Mouse (Mus musculus) kidney, postnatal 10 days (tissue): ENCODE data around the gene Tmem203.

Source experiments
- DNase-seq: peaks from one replicate; pipeline ENCODE4 v3.0.0; 2021; ENCODE audit warnings: mixed read lengths

Tmem203 gene

DNA sequence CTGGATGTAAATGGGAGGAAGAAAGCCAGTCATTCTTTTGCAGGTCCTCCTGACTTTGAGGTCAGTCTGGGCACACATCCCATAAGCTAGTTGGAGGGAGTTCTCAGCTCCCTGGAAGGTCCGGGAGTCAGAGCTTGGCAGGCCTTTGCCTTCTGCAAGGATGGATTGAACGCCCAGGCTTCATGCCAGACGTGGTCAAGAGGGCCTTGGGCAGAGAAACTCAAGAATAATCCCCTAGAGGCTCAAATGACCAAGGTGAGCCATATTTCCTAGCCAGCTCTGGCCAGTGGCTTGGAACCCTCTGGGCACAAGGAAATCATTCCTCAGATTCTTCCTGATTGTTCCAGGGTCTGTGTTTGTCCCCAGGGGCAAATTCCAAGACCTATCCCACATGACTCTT lies 9.6 kb downstream of the Tmem203 start:
- DNase-seq, result peak; percentile 72

DNA sequence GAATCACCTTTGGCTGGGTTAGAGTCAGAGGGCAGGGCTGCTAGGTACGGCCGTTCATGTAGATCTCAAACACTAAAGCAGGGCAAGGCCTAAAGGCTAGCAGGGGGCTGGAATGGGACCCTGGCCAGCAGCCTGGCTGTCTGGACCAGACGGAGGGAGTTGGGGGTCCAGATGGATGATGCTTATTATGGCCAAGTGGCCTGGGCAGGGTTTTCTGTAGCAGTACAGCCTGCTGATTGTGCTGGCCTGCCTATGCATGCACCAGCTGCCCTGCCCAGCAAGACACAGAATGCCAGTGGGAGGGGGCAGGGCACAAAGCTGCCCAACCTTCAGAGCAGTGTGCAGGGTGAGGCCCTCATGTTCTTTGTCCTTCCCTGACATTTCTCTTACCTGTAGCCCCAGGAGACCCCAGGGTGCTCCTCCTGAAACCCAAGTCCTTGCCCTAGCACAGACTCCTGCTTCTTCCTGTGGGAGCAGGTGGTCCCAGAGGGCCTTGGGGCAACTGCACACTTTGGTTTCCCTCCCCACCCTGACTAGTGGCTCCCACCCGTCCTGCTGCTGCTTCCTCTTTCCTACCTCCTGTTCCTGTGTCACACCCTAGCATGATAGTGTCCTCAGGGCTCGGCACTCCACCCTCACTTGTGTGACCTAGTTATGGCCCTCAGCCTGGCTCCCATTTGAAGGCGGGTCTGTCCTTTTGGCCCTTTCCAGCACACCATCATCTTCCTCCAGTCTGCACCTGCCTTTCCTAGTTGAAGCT lies 10.8 kb downstream of the Tmem203 start:
- peak; percentile 49 for DNase-seq

DNA sequence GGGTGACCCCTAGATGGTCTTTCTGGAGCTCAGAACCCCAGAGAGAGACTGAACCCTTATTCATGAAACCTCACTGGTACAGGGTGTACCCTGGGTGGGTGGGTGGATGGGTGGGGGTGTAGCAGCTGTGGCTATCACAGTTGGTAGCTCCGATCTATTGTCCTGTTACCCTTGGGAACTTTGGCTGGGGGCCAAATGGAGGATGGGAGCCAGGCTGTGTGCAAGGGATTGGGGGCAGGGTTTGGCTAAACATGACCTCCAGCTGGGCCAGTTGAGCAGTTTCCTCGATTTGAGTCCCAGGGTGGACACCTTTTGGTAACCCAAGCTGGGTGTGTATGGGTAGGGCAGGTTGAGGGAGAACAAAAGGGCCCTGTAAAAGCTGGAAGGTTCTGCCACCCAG lies 11.5 kb downstream of the Tmem203 start:
- peak; percentile 75 for DNase-seq

DNA sequence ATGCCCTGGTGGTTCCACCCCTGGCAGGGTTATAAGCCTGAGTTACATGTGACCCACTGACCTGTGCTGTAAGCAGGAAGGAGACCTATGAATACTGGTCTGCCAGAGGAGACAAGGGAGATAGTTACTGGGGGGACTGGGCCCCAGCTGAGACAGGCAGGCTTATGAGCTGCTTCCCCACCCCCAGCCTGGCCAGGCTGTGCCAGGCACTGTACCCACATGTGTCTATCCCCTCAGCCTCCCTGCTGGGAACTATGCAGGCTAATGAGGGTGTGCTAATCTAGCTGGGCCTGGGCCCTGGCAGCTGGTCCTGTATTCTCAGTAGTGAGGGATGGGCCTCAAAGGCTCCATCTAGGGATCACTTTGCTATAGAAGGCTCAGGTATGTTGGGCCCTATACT lies 12.0 kb downstream of the Tmem203 start:
- no peak for DNase-seq

DNA sequence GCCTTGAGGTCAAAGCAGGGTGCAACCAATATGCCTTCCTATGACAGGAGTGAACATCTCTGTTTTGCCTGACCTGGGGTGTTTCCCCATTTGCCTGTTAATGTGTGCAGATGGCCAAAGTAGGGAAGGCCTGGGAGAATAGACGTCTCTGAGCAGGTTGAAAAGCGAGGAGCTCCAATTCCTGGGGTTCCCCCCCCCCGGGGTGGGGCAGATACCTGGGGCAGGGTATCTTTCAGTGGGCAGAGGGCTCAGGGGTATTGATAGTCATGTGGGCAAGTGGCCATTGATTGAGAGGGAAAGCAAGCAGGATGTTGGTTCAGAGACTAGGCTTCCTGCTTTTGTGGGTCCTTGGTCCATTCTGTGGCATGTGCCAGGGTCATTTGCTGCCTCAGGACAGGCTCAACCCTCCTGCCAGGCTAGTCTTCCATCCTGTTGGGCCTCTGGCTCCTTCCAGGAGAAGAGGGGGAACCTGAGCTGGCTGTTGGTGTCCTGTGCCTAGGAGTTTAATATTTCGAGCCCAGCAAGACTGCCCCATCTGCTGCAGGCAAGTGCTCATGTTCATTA lies 12.6 kb downstream of the Tmem203 start:
- DNase-seq, result no peak

DNA sequence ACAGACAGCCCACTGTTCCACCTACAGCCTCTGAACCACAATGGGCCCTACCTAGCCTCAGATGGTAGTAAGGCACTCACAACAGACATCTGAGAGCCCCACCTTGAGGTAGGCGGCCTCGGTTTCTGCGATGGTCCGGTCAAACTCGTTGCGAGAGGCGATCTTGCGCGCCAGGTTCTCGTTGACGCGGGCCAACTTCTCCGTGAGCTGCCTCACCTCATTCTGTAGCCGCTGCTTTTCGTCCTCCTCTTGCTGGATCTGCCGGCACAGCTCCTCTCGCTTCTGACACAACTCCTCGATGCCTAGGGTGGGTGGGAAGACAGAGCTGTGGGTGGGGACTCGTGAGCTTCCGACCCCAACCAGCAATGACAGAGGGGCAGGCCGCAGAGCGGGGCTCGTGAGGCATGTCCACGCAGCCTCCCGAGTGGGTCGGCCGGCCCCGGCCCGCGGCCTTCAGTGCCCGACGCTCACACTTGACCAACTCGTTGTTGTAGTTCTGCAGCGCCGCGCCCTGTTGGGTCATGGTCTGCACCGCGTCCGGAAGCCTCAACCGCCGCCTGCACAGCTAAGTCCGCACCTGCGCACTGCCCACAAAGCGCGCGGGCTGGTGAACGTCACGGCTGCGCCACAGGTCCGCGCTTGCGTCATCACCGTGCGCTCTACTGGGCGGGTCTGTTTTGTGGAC lies 16.7 kb downstream of the Tmem203 start, which contains the start of the genes Ssna1 and Anapc2:
TSS of gene Ssna1 (minus strand) at position 612 of the 685 bp plus-strand sequence.
TSS of gene Anapc2 (plus strand) at position 652 of the 685 bp plus-strand sequence.
- peak; percentile 99 for DNase-seq

DNA sequence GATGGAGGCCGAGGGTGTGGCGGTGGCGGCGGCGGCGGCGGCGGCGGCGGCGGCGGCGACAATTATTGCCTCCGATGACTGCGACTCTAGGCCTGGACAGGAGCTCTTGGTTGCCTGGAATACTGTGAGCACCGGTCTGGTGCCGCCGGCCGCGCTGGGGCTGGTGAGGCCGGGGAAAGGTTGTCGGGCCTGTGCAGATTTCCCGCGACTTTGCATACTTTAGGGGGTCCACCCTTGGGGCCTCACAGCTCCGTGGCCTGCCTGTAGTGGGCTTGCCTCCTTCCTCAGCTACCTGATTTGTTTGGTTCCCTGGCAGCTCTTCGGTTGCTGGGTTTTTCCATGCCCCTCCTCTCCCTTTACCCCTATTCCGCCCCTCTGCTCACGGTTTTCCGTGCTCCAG lies 17.3 kb downstream of the Tmem203 start:
- no peak for DNase-seq

DNA sequence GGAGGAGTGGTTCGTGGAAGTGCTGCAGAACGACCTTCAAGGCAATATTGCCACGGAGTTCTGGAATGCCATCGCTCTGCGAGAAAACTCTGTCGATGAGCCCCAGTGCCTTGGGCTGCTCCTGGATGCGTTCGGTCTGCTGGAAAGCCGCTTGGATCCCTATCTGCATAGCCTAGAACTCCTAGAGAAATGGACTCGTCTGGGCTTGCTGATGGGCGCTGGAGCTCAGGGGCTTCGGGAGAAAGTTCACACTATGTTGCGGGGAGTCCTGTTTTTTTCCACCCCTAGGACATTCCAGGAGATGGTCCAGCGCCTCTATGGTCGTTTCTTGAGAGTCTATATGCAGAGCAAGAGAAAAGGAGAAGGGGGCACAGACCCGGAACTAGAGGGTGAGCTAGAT lies 17.8 kb downstream of the Tmem203 start:
- no peak for DNase-seq

DNA sequence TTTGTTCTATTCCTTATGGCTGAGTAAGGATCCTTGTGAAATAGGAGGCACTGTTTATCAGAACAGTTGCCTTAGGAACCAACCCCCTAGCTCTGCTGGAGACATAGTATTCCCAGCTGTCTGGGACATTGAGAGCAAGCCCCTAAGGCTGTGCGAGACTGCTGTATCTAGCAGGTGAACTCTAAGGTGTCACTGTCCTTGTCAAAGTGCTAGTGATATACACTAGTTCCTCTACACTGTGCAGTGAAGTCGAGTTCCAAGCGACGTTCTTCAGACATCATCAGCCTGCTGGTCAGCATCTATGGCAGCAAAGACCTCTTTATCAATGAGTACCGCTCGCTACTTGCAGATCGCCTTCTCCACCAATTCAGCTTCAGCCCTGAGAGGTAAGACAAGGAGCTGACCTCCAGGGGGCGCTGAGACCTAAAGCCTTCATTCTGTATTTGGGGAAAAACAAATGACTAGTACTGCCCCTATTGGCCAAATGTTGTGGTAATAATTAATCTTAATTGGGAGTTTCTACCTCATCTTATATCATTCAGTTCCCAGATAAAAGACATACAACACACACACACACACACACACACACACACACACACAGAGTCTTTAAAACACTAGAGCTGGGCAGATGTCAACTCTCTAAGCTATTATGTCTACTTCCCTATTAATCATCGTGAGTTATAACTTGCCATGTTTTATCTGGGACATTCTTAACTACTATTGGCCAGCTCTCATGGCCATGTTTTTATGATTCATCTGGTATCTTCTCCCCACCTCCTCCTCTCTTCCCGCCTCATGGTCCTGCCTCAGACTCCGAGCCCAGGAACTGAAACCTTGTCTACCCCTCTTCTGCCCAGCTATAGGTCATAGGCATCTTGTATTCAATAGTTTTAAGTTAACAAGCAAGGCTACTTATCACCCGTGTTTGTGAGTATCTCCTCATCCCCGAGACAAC lies 24.0 kb downstream of the Tmem203 start:
- peak; percentile 91 for DNase-seq

DNA sequence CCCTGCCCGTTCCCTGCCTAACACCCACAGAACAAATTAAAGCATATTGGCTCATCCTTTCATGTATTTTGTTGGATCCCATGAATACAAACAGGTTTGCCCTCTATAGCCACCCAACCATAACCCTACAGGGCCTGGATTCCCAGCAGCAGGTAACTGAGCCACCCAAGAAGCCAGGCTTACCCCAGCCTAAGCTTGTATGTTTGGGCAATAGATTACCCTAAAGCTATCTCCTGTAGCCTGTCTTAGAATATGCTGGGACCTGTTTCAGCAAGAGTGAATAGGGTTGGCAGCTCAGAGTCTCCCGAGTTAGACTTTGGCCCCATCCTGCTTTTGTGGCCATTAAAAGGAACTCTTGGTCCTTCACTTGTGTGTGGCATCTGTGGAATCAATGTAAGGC lies 30.3 kb downstream of the Tmem203 start:
- DNase-seq, result no peak

DNA sequence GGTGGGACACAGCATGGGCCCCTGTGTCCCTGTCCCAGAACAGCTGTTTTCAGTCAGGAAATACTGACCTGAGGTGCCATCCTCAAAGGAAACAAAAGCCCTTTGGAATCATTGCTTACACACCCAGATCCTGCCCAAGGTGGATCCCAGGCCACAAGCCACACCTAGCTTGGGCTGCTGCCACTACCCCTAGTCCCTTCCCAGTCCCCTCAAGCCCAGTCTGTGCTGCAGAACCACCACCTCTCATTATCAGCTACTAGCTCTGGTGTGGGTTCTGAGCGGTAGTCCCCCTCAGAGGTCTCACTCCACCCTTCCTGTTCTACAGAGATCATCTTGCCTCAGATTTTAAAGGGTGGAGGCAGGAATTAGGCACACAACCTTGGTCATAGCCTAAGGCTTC lies 31.1 kb downstream of the Tmem203 start:
- no peak for DNase-seq

DNA sequence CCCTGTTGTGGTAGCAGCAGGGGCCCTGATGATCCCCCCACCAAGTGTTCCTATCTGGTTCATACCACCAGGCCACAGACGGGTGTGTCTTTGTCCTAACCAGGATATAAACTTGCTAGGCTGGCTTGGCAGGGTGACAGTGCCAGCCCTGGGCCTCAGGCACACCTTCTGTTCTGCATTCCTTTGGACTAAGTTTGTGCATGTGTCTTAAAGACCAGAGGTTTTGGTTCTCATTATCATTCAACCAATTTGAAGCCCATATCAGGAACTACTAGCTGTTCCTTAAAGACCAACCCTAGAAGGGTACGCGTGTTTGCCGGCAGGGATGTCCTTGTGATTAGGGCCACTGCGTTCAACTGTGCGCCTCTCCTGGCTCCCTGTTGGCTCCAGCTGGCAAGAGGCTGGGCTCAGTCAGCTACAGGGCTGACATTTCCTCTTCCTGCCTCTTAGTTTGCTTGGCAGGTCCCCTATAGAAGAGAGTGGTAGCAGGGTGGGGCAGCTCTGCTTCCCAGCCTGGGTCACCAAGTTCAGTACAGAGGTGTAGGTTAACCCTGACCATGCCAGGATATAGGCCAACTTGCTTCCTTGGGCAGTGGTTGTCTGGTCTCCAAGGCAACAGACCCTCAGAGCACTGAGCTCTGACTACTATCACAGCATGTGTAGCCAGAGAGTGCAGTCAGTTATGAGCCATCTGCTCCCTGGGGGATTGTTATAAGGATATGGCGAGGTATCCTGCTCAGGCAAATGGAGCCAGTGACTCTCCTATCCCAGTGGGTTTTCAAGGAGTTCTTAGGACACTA lies 31.8 kb downstream of the Tmem203 start:
- DNase-seq, result peak; percentile 53

DNA sequence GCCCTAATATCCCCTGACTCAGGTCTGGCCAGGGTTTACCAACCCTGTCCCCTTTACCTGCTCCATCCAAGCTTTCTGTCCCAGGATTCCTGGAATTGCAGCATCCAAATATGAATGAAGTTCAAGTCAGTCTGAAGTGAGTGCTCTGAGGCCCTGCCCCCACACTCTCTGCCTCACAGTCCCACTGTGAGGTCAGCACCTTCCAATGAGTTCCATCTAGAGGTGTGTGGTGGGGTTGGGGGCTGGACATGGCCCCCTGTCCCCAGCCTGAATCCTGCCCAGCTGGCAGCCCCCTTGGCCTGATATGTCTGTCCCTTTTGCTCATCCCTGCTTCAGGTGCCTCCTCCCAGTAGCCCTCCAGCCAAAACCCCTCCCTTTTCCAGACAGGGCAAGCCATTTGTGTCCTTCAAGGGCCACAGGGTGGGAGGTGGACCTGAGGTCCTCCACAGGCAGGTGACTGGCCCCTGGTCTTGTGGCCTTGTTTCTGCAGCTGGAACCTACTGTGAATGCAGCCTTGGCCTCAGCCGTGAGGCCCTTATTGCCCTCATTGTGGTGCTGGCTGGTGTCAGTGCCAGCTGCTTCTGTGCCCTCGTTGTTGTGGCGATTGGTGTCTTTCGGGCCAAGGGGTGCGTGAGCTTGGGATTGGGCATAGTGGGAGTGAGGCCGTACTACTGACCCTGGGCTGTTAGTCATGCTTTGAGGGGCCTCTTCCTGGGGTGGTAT lies 32.8 kb downstream of the Tmem203 start, which contains the start of gene Tmem210:
TSS of gene Tmem210 (plus strand) at position 219 of the 723 bp plus-strand sequence.
- DNase-seq, result no peak

DNA sequence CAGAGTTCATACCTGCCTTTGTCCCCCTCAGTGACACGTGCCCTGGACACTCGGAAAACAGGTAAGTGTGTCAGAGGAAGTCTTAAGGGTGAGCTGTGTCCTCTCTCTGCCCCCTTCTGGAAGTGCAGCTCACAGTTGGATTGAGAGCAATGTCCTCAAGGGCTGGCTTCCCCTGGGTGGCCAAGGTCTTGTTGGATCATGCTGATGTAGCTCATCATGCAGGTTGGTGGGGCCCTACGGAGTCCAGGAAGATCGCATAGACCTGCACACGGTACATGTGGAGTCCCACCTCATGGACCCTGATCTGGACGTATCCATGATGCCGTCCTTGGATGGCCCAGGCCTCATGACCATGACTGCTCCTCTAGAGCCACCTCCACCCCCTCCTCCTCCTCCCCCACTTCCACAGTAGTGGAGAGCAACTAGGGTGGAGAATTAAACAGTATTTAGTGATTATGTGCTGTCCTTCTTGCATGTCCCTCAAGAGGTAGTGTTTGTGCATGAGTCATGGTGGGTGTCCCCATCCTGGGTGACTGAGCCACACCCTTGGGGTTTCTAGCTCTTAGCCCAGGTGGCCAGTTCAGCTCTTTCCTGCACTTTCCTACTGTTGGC lies 33.6 kb downstream of the Tmem203 start:
- DNase-seq, result no peak

DNA sequence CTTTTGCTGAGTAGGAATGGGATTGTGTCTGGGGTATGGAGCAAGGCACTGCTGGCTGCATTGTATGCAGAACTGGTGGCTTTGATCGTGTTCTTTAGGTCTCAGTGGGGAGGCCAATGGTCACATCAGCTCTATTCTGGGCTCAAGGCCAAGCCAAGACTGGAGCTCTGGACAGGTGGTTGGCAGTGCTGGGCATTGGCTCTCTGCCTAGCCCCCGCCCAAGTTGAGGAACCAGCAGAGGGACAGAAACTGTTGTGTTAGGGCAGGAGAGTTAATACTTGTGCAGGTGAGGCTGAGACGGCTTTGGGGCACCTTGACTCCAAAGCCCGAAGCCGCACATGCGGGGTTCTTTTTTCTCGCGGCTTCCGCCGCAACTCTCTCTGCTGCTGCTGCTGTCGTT lies 34.4 kb downstream of the Tmem203 start, which contains the start of gene Lrrc26:
TSS of gene Lrrc26 (plus strand) at position 265 of the 400 bp plus-strand sequence.
- peak; percentile 81 for DNase-seq

DNA sequence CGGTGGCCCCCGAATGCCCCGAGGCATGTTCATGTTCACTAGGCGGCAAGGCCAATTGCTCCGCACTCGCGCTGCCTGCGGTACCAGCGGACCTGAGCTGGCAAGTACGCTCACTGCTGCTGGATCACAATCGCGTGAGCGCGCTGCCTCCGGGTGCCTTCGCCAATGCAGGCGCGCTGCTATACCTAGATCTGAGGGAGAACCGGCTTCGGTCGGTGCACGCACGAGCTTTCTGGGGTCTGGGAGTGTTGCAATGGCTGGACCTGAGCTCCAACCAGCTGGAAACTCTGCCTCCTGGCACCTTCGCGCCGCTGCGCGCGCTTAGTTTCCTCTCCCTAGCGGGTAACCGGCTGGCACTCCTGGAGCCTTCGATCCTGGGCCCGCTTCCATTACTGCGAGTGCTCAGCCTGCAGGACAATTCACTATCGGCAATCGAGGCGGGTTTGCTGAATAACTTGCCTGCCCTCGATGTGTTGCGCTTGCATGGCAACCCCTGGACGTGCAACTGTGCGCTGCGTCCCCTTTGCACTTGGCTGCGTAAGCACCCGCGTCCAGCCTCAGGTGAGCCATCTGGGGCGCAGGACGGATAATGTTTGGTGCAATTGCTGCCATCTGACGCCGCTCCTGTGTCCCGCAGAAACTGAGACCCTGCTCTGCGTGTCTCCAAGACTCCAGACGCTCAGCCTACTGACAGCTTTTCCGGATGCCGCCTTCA lies 35.0 kb downstream of the Tmem203 start:
- DNase-seq, result peak; percentile 46

DNA sequence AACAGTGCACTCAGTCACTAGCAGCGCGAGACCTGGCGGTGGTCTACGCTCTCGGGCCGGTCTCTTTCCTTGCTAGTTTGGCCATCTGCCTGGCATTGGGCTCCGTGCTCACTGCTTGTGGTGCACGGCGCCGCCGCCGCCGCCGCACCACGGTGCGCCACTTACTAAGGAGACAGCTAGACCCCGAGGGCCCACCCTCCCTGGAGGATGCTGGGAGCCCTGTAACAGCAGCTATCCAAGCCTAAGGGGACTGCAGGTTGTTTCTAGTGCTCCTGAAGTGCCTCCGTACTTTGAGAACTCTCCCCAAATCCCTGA lies 35.5 kb downstream of the Tmem203 start:
- DNase-seq, result peak; percentile 43

DNA sequence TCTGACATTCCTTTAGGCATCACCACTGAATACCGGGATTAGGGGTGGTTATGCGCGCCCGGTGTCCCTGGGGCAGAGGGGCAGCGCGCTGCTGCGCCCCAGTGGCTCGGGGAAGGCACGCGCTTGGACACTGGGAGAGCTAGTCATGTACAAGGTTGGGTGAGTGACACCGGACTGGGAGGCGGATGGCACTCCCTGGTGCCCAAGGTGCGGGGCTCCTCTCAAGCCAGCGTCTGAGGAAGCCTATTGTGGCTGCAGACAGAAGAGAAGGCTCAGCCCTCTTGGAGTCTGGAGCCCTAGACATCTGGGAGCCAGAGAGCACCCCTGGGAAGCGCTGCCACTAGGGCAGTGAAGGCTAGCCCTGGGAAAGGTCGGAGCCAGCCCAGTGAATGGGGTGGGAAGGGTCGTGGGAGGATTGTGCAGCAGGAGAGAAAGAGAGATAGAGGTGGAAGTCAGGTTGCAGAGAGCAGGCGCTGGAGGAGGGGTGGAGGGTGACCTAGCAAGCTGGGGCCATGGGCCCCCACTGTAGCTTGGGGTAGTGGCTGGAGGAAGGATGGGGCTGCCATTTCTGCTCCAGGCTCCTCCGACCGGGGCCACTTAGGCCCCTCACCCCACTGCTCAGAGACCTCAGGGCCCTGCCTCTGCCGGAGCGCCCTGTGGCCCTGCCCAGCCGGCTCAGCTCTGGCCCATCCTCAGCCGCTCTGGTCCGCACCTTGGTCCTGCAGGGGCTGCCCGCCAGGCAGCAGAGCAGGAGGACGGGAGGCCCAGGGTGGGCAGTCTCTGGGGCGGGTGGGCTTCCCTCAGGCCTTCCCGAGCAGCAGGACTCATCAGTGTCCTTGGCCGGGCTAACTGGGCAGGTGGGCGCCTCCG lies 36.2 kb downstream of the Tmem203 start:
- DNase-seq, result peak; percentile 36

DNA sequence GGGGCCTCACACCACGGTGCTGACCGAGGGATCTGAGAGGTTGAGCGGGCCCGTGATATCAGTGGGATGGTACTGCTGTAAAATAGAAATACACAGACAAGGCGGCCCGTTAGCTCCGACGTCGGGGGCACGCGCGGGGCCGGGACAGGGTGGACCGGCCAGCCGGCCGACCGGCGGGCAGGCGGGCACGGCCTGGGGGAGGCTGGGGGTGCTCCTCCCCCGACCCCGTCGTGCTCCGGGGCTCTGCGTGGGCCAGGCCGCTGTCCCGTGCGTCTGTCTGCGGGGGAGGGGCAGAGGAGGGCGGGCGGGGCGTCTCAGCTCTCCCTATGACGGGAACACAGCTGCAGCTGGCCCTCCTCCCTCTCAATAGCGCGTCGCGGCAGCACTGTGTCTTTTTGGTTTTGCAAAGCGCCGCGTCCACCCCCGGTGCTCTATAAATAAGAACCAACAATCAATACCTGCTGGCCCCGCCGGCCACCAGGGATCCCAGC lies 36.9 kb downstream of the Tmem203 start:
- peak; percentile 50 for DNase-seq
